17 mouse cellular contexts compared by ENCODE assay signal in the genomic region with DNA sequence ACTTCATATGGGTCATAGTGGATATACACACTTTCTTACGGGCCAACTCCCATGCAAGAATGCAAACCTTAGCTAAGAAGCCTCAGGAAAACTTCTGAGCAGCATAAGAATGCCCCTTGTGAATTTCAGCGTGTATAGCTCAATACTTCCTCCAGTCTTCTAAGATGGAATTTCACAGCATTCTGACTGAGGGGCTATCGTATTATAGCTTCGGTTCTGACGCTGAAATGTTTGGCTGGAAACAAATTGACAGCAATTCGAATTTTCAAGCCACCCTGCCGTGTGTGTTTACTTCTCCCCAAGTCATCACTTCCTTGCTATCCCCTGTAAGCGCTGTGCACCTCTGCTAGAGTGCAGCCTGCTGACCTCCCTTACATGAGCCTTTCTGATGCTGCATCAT. TPM values are rescaled to one million over a fixed set of nuclear protein-coding genes. Genes with fewer than 3 reads are reported as not detected.
DNase-seq lines count a peak whose midpoint lies in the region; ATAC-seq and TF ChIP-seq lines count a peak whose summit lies in the region.
"Had no signal": no experiment of that assay in that cellular context is flagged by ENCODE, and none has a peak within 500 bp of the region (broad histone marks: within the 10 kb centered on the region; RNA-seq: fewer than 3 reads in every experiment).

No protein-coding gene starts in this region.

- intact Hi-C loops in left cerebral cortex, adult 2 months (cut with DNase I): no loop called here

- H3K27me3 ChIP-seq in intestine, embryonic 15.5 days (replicated peaks): peaks cover 11% of the 10 kb centered on the region; the same call in 1 of the 2 replicates
- peaks cover 14% of the 10 kb centered on the region; the same call in 1 of the 2 replicates for H3K27me3 ChIP-seq in intestine, embryonic 16.5 days (replicated peaks; ENCODE audit: control insufficient read depth, insufficient read depth, low read length)
- peaks cover 46% of the 10 kb centered on the region for H3K27me3 ChIP-seq in embryonic facial prominence, embryonic 13.5 days
- H3K27me3 ChIP-seq in limb, embryonic 13.5 days: peaks cover 57% of the 10 kb centered on the region

- no peaks in the 10 kb centered on the region for H3K36me3 ChIP-seq in intestine, embryonic 15.5 days
- H3K36me3 ChIP-seq in intestine, embryonic 16.5 days (ENCODE audit: control insufficient read depth, insufficient read depth, low read length): no peaks in the 10 kb centered on the region
- H3K36me3 ChIP-seq in embryonic facial prominence, embryonic 13.5 days: no peaks in the 10 kb centered on the region
- no peaks in the 10 kb centered on the region for H3K36me3 ChIP-seq in limb, embryonic 13.5 days
- H3K36me3 ChIP-seq: liver, embryonic 13.5 days; midbrain, embryonic 12.5 days had no signal

- TF ChIP-seq POLR2A in brain, embryonic 14.5 days (IDR thresholded peaks at IDR 0.05; ENCODE audit: borderline replicate concordance, extremely low read depth, insufficient read depth, insufficient read length, poor library complexity, severe bottlenecking): no peak

- no peak overlapping the region for H3K4me3 ChIP-seq in intestine, embryonic 15.5 days (replicated peaks)
- no peak overlapping the region for H3K4me3 ChIP-seq in intestine, embryonic 16.5 days (ENCODE audit: low read length)
- peak overlapping the region; percentile 53 for H3K4me3 ChIP-seq in embryonic facial prominence, embryonic 13.5 days
- H3K4me3 ChIP-seq in limb, embryonic 13.5 days: peak overlapping the region; percentile 62
- H3K4me3 ChIP-seq in left cerebral cortex, adult 2 months: no peak overlapping the region
- H3K4me3 ChIP-seq: liver, embryonic 13.5 days had no signal

- H3K9ac ChIP-seq in intestine, embryonic 15.5 days: no peak overlapping the region
- no peak overlapping the region for H3K9ac ChIP-seq in intestine, embryonic 16.5 days (ENCODE audit: low read depth, low read length)
- H3K9ac ChIP-seq in embryonic facial prominence, embryonic 13.5 days: no peak overlapping the region
- H3K9ac ChIP-seq in limb, embryonic 13.5 days: no peak overlapping the region
- H3K9ac ChIP-seq: liver, embryonic 13.5 days; midbrain, embryonic 12.5 days had no signal

- H3K9me3 ChIP-seq in intestine, embryonic 15.5 days: no peaks in the 10 kb centered on the region
- no peaks in the 10 kb centered on the region for H3K9me3 ChIP-seq in intestine, embryonic 16.5 days (ENCODE audit: control insufficient read depth, low read length)
- no peaks in the 10 kb centered on the region for H3K9me3 ChIP-seq in embryonic facial prominence, embryonic 13.5 days
- no peaks in the 10 kb centered on the region for H3K9me3 ChIP-seq in limb, embryonic 13.5 days
- H3K9me3 ChIP-seq: liver, embryonic 13.5 days; midbrain, embryonic 12.5 days had no signal

- H3K4me2 ChIP-seq in intestine, embryonic 15.5 days (replicated peaks): peak overlapping the region; percentile 99; the same call in 1 of the 2 replicates
- H3K4me2 ChIP-seq in intestine, embryonic 16.5 days (ENCODE audit: low read depth, low read length): no peak overlapping the region
- peak overlapping the region; percentile 91 for H3K4me2 ChIP-seq in embryonic facial prominence, embryonic 13.5 days
- peak overlapping the region; percentile 93 for H3K4me2 ChIP-seq in limb, embryonic 13.5 days (replicated peaks)

- H3K27ac ChIP-seq in intestine, embryonic 15.5 days: no peak overlapping the region
- no peak overlapping the region for H3K27ac ChIP-seq in intestine, embryonic 16.5 days (ENCODE audit: low read length)
- no peak overlapping the region for H3K27ac ChIP-seq in embryonic facial prominence, embryonic 13.5 days
- H3K27ac ChIP-seq in limb, embryonic 13.5 days: no peak overlapping the region
- H3K27ac ChIP-seq in left cerebral cortex, adult 2 months: no peak overlapping the region
- H3K27ac ChIP-seq: layer of hippocampus, adult 2 months; liver, embryonic 13.5 days; midbrain, embryonic 12.5 days had no signal

- ATAC-seq in intestine, embryonic 15.5 days: no peak
- no peak for ATAC-seq in intestine, embryonic 16.5 days
- no peak for ATAC-seq in embryonic facial prominence, embryonic 13.5 days (ENCODE audit: insufficient number of reproducible peaks, insufficient read depth, low FRiP score, low TSS enrichment, low read depth)
- no peak for ATAC-seq in limb, embryonic 13.5 days (ENCODE audit: low FRiP score, low read depth)
- ATAC-seq: inflammation-experienced regulatory T-cells, adult 6 months had no signal

- 45% methylated on average over 8 of the region's 8 CpGs for whole genome bisulfite sequencing in intestine, embryonic 15.5 days
- 38% methylated on average over 8 of the region's 8 CpGs for WGBS in intestine, embryonic 16.5 days
- WGBS in embryonic facial prominence, embryonic 13.5 days: 14% methylated on average over 8 of the region's 8 CpGs
- 14% methylated on average over 8 of the region's 8 CpGs for WGBS in limb, embryonic 13.5 days

- peaks cover 4% of the 10 kb centered on the region for H3K4me1 ChIP-seq in intestine, embryonic 15.5 days (replicated peaks)
- peaks cover 9% of the 10 kb centered on the region; the same call in 1 of the 2 replicates for H3K4me1 ChIP-seq in intestine, embryonic 16.5 days (ENCODE audit: control insufficient read depth, insufficient read depth, low read length)
- peaks cover 15% of the 10 kb centered on the region for H3K4me1 ChIP-seq in embryonic facial prominence, embryonic 13.5 days
- peaks cover 19% of the 10 kb centered on the region; the same call in 1 of the 2 replicates for H3K4me1 ChIP-seq in limb, embryonic 13.5 days

- no peak for TF ChIP-seq CTCF in brain, embryonic 14.5 days (IDR thresholded peaks at IDR 0.05; ENCODE audit: borderline replicate concordance, extremely low read depth, insufficient read depth, insufficient read length)
- TF ChIP-seq CTCF in left cerebral cortex, adult 2 months (IDR thresholded peaks at IDR 0.05): no peak

- DNase-seq in brain, embryonic 14.5 days (ENCODE audit: low read depth): peak; percentile 4
- no peak for DNase-seq in left cerebral cortex, adult 2 months (ENCODE audit: extremely low spot score in 1 of 2, low spot score in 2 of 2)
- no peak for DNase-seq in B cell, adult 2 months
- DNase-seq: adrenal gland, postnatal 36 days; cerebellum, postnatal 36 days; gastrocnemius, postnatal 36 days; liver, embryonic 13.5 days; lung, postnatal 36 days; spleen, adult 18-20 months had no signal

RNA-seq across cellular contexts. Expression of gene Moxd1, which starts 1.3 kb away (rescaled TPM):
- polyA plus RNA-seq in intestine, embryonic 15.5 days (2015; fragmentation: Nextera tagmentation; extraction: Ambion mirVana): 14.2 and 14.7 TPM in 2 replicates
- polyA plus RNA-seq in intestine, embryonic 16.5 days (2015; fragmentation: Nextera tagmentation; extraction: Ambion mirVana): 10.8 and 11.7 TPM in 2 replicates
- polyA plus RNA-seq in brain, embryonic 14.5 days (2012; rRNA removed): 2.0 and 5.0 TPM in 2 replicates
- polyA plus RNA-seq in embryonic facial prominence, embryonic 13.5 days (2015; fragmentation: Nextera tagmentation; extraction: Ambion mirVana): 27.5 and 30.8 TPM in 2 replicates
- polyA plus RNA-seq in limb, embryonic 13.5 days (2015; fragmentation: Nextera tagmentation; extraction: Ambion mirVana): 33.5 and 39.7 TPM in 2 replicates
- 1 to 10 TPM; 7.7 to 9.8 TPM for total RNA-seq in left cerebral cortex, adult 2 months (2021)
- total RNA-seq: MEL had no signal
- polyA plus RNA-seq: inflammation-experienced regulatory T-cells, adult 6 months had no signal

Comparison
In these comparisons a context has a peak if more than half of its experiments do, and no peak if none do; other contexts are left out.
1. H3K4me3 ChIP-seq: peak in embryonic facial prominence, embryonic 13.5 days (single experiment) and limb, embryonic 13.5 days (single experiment); none in intestine, embryonic 15.5 days (single experiment), intestine, embryonic 16.5 days (single experiment) and left cerebral cortex, adult 2 months (single experiment).